Mouse (Mus musculus): ENCODE results near the gene Cdc37l1. TPM values are rescaled to one million over a fixed set of nuclear protein-coding genes. Genes with fewer than 3 reads are reported as not detected.

Cdc37l1 gene
- 10 to 100 TPM; 58.5 to 64.7 TPM for total RNA-seq (2021)

- peak; percentile 97 for DNase-seq (ENCODE audit: low spot score)
- intact Hi-C loops (cut with DNase I) = loop anchor here (5.0 kb wide), 2 partner anchors 57 to 262 kb away; partner anchors contain the start of genes Ak3 and Jak2
These were observed at the start of gene Cdc37l1 for GRCm38 (mm10) chr19:28990194-28990589. Gene Cdc37l1 (plus strand): TSS chr19:28990352.

GRCm38 (mm10) chr19:28941271-28941670 lies 48.9 kb upstream of the Cdc37l1 start:
- intact Hi-C loops (cut with DNase I) = no loop called here
- DNase-seq (ENCODE audit: low spot score) = no peak

GRCm38 (mm10) chr19:28946782-28947181 lies 43.4 kb upstream of the Cdc37l1 start:
- intact Hi-C loops (cut with DNase I) = no loop called here
- no peak for DNase-seq (ENCODE audit: low spot score)

- intact Hi-C loops (cut with DNase I) = no loop called here
- no peak for DNase-seq (ENCODE audit: low spot score)
These were observed 42.8 kb upstream of the Cdc37l1 start for GRCm38 (mm10) chr19:28947311-28947710.

DNA sequence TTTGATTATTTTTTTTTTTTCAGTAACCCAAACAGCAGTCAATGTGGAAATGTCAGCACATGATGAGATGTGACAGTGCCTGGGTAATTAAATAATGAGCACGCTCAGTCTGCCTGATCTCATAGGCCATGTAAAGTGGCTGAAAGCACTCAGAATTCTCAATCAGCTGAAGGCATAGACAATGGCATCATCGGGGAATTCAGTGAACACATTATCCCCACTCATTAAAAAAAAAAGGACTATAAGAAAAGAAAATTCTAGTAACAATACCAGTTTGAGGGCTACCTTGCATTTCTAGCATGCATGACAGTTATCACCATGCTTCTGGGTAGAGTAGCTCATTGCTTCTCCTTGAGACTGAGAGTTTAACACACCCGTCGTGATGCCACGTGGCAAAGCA lies 38.9 kb upstream of the Cdc37l1 start:
- intact Hi-C loops (cut with DNase I) = no loop called here
- no peak for DNase-seq (ENCODE audit: low spot score)

DNA sequence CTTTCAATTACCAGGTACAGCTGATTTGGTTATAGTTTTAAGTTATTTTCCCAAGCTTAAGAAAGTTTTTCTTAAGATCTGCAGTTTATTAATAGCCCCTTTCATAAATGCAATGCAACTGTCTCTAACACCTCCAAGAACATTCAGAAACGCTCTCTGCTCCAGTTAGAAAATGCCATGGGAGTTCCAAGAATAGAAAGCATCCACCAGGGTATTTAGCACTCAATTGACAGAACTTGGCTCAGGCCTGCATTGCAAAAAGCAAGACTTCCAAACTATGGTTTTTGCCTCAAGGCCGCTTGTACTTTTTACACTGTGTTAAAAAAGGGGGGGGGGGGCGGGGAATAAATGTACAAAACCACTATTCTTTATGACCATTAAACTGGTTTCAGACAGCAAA lies 27.0 kb upstream of the Cdc37l1 start:
- DNase-seq (ENCODE audit: low spot score) = no peak
- intact Hi-C loops (cut with DNase I) = loop anchor here (10.0 kb wide), 1 partner anchor 542 kb away; no protein-coding TSS in a partner anchor

GRCm38 (mm10) chr19:28963513-28963841 lies 26.7 kb upstream of the Cdc37l1 start:
- intact Hi-C loops (cut with DNase I) = loop anchor here (10.0 kb wide), 1 partner anchor 541 kb away; no protein-coding TSS in a partner anchor
- no peak for DNase-seq (ENCODE audit: low spot score)

DNA sequence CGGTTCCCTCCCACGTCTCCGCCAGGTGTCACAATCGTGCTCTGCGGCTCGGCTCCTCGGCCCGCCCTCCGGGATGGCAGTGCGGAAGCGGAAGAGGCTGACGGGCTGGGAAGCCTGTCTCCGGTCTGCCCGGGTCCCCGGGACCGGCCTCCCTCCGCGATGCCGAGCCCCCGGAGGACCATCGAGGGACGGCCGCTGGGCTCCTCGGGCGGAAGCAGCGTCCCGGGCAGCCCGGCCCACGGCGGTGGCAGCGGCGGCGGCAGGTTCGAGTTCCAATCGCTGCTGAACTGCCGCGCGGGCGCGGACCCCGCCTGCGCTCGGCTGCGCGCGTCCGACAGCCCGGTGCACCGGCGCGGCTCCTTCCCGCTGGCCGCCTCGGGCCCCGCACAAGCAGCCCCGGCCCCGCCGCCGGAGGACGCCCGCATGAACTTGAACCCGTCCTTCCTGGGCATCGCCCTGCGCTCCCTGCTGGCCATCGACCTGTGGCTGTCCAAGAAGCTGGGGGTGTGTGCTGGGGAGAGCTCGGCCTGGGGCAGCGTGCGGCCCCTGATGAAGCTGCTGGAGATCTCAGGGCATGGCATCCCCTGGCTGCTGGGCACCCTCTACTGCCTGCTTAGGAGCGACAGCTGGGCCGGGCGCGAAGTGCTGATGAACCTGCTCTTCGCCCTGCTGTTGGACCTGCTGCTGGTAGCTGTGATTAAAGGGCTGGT lies 26.2 kb upstream of the Cdc37l1 start, which contains the start of gene Plpp6:
Plpp6 (plus strand) TSS at position 112 of the 710 bp plus-strand sequence.
- intact Hi-C loops (cut with DNase I) = loop anchor here (10.0 kb wide), 1 partner anchor 541 kb away; no protein-coding TSS in a partner anchor
- peak; percentile 69 for DNase-seq (ENCODE audit: low spot score)

GRCm38 (mm10) chr19:28964552-28964903 lies 25.6 kb upstream of the Cdc37l1 start:
- no peak for DNase-seq (ENCODE audit: low spot score)
- intact Hi-C loops (cut with DNase I) = loop anchor here (10.0 kb wide), 1 partner anchor 540 kb away; no protein-coding TSS in a partner anchor

- intact Hi-C loops (cut with DNase I) = loop anchor here (5.0 to 10.0 kb wide), 2 partner anchors 190 to 537 kb away; no protein-coding TSS in a partner anchor
- DNase-seq (ENCODE audit: low spot score) = no peak
These were observed 22.5 kb upstream of the Cdc37l1 start, which contains the start of gene 4430402I18Rik for GRCm38 (mm10) chr19:28967652-28968051. Gene 4430402I18Rik (minus strand): TSS chr19:28967800.

GRCm38 (mm10) chr19:28968178-28968577 lies 22.0 kb upstream of the Cdc37l1 start:
- no peak for DNase-seq (ENCODE audit: low spot score)
- intact Hi-C loops (cut with DNase I) = loop anchor here (5.0 to 10.0 kb wide), 2 partner anchors 191 to 537 kb away; no protein-coding TSS in a partner anchor

DNA sequence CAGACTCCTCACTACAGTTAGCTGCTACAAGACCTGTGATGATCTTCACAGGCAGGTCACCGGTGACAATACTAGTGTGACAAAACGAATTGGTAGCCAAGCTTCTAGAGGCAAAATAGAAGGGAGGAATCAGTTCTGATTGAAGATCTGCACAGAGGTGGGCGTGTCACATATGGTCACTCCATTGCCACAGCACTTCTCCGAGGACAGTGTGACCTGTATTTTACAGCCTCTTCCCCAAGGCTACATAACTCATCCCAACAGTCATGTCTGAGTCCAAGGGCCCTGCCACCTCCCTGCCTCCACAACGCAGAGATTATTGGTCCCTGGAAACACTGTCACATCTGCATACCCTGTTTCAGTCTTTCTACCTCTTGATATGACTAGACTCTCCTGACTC lies 20.9 kb upstream of the Cdc37l1 start:
- DNase-seq (ENCODE audit: low spot score) = no peak
- intact Hi-C loops (cut with DNase I) = loop anchor here (5.0 to 10.0 kb wide), 2 partner anchors 192 to 536 kb away; no protein-coding TSS in a partner anchor

- no peak for DNase-seq (ENCODE audit: low spot score)
- intact Hi-C loops (cut with DNase I) = loop anchor here (5.0 kb wide), 1 partner anchor 282 kb away; the partner anchor contains the start of gene Jak2
These were observed 19.9 kb upstream of the Cdc37l1 start for GRCm38 (mm10) chr19:28970251-28970650.

- peak; percentile 36 for DNase-seq (ENCODE audit: low spot score)
- intact Hi-C loops (cut with DNase I) = loop anchor here (1.0 to 5.0 kb wide), 2 partner anchors 277 to 380 kb away; partner anchors contain the start of gene Jak2
These were observed 15.1 kb upstream of the Cdc37l1 start for GRCm38 (mm10) chr19:28974862-28975611.

DNA sequence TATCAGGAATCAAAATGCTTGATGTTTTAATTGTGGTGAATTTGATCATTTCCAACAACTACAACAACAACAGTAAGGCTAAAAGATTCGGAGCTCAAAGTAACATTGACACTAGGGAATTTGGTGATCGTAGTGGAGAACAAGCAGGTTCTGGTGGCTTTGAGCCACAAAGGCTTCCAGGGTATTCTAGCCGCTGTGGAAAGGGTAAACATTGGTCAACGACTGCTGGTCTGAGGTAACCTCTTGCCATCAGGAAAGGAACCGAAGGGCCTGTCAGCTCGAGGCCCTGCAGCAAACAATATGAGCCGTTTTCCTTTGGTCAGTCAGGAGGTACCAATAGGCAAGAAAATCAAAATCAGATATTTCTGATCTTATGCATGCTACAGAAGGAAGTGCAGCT lies 7.5 kb upstream of the Cdc37l1 start:
- intact Hi-C loops (cut with DNase I) = no loop called here
- DNase-seq (ENCODE audit: low spot score) = no peak

- intact Hi-C loops (cut with DNase I) = no loop called here
- DNase-seq (ENCODE audit: low spot score) = no peak
These were observed 637 bp upstream of the Cdc37l1 start for GRCm38 (mm10) chr19:28989515-28989914.

- no peak for DNase-seq (ENCODE audit: low spot score)
- intact Hi-C loops (cut with DNase I) = loop anchor here (5.0 kb wide), 2 partner anchors 57 to 262 kb away; partner anchors contain the start of genes Ak3 and Jak2
These were observed 554 bp downstream of the Cdc37l1 start for GRCm38 (mm10) chr19:28990590-28991221.

DNA sequence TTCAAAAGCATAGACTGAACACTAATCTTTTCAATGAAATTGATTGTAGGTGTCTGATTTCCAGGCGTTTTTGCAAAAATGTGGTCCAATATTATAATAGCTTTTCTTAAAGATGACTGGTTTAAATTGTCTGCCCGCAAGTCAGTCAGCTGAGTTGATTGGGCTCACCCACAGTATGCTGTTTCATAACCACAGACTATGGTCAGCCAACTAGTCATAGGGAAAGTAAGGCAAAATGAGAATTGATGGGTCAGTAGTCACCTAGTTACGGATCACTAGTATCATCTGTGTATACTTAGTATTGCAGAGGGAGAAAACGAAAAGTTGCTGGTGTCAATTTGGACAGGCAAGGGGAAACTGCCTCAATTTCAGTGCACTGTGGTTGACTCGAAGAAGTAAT lies 1.2 kb downstream of the Cdc37l1 start:
- intact Hi-C loops (cut with DNase I) = loop anchor here (5.0 kb wide), 2 partner anchors 56 to 261 kb away; partner anchors contain the start of genes Ak3 and Jak2
- no peak for DNase-seq (ENCODE audit: low spot score)

DNA sequence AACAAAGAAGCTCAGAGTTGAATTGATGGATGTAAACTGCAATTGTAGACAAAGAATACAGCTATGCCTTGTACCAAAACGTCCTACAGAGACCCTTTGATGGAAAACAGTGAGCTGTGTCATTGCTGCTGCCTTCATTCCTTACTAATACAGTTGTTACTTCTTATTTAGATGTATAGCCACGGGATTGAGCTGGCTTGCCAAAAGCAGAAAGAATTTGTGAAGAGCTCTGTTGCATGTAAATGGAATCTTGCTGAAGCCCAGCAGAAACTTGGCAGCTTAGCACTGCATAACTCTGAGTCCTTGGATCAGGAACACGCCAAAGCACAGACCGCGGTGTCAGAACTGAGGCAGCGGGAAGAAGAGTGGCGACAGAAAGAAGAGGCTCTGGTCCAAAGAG lies 4.7 kb downstream of the Cdc37l1 start:
- no peak for DNase-seq (ENCODE audit: low spot score)
- intact Hi-C loops (cut with DNase I) = loop anchor here (5.0 kb wide), 2 partner anchors 52 to 257 kb away; partner anchors contain the start of genes Ak3 and Jak2

DNA sequence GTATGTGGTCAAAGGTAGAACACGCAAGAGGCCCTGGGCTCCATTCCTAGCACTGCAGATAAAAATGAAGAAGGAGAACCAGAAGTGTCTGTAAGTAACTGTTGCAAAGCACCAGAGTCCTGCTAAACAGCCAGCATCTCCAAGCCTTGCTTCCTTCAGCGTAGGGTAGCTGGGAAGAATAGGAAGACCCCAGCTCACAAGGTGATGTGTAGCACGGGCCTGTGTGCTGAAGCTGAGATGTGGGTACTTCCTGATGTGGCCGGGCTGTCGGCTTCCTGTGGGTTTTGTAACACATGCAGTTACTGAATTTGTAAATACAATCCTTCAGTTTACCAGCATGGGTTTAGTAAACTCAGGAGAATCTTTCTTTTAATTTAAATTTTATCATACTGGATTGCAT lies 5.2 kb downstream of the Cdc37l1 start:
- intact Hi-C loops (cut with DNase I) = no loop called here
- DNase-seq (ENCODE audit: low spot score) = no peak
